Mouse (Mus musculus): ENCODE results near the gene Ski.

GRCm38 (mm10) chr4:155250361-155251117 is 28.1 kb upstream of the Ski start:
- no peak for TF ChIP-seq POLR2A (IDR thresholded peaks at IDR 0.05; ENCODE audit: borderline replicate concordance, low read depth, low read length)
- 0 out of 2 replicates have a peak, but pooled peaks have one; percentile 10 for TF ChIP-seq CTCF (IDR thresholded peaks at IDR 0.05; ENCODE audit: low read depth, low read length)

Data from bone marrow macrophage, adult 2 months (primary cell).